Mouse (Mus musculus): ENCODE data around the gene Frem1. TPM values are rescaled to one million over a fixed set of nuclear protein-coding genes. Genes with fewer than 3 reads are reported as not detected.

The Frem1 gene
- total and polyA plus RNA-seq, 3 experiments = not detected

GRCm38 (mm10) chr4:82859131-82860125, 192.7 kb downstream of the Frem1 start, which contains the start of gene Zdhhc21:
TSS of gene Zdhhc21 (minus strand) at chr4:82859958.
- H3K4me1 ChIP-seq (ENCODE audit: control insufficient read depth in 1 of 2, insufficient read depth in 2 of 2) = peaks cover 0 to 30% of the 10 kb centered on the region in 2 experiments; a peak in 2 of 4 replicates
- in situ Hi-C loops (cut with MboI; ENCODE audit: low pct_ligation_motif_present, low pct_unique_long_range_greater_than_20kb, low sequenced_read_pairs) (no loop called here), dilution Hi-C loops (cut with MboI; ENCODE audit: extremely low pct_ligation_motif_present, extremely low pct_unique_long_range_greater_than_20kb, low sequenced_read_pairs) (no loop called here)
- H3K36me3 ChIP-seq (replicated peaks in 1 of 2; ENCODE audit: control insufficient read depth in 1 of 2, insufficient read depth in 1 of 2, low read length in 1 of 2) = peaks cover 0 to 4% of the 10 kb centered on the region in 2 experiments
- H3K27ac ChIP-seq (ENCODE audit: insufficient read depth, low read depth) = 0 out of 2 replicates have a peak within 1 kb of the TSS, but pooled peaks have one; percentile 5
- H3K9ac ChIP-seq (ENCODE audit: insufficient read depth, low read depth) = peak within 1 kb of the TSS; percentile 90
- H3K4me3 ChIP-seq (replicated peaks in 1 of 3; ENCODE audit: low read depth in 2 of 3, low read length in 2 of 3, poor library complexity in 1 of 3) = peak within 1 kb of the TSS; percentile 67 to 84 (median 78)
- DNase-seq (ENCODE audit: extremely low read depth) = peak; percentile 39
- H3K4me2 ChIP-seq (ENCODE audit: insufficient read depth, low read depth, poor library complexity, severe bottlenecking) = peak within 1 kb of the TSS; percentile 98
- no peaks in the 10 kb centered on the region for H3K27me3 ChIP-seq (replicated peaks)
- H3K79me2 ChIP-seq (replicated peaks; ENCODE audit: control insufficient read depth, extremely low read depth, insufficient read depth, poor library complexity, severe bottlenecking) = peaks cover 20% of the 10 kb centered on the region
- no peaks in the 10 kb centered on the region for H3K9me3 ChIP-seq (replicated peaks; ENCODE audit: low read length)
- no peak for TF ChIP-seq JUND (conservative IDR thresholded peaks at IDR 0.05; ENCODE audit: low read depth, low read length)
- no peak for TF ChIP-seq MYC (IDR thresholded peaks at IDR 0.05; ENCODE audit: low read depth, low read length)
- no peak; the same call in 1 of the 2 replicates for TF ChIP-seq CHD1 (IDR thresholded peaks at IDR 0.05; ENCODE audit: low read depth, low read length)
- no peak for TF ChIP-seq MEF2A (IDR thresholded peaks at IDR 0.05; ENCODE audit: borderline replicate concordance, low read depth, low read length)
- no peak for TF ChIP-seq ETS1 (conservative IDR thresholded peaks at IDR 0.05; ENCODE audit: low read depth, low read length)
- no peak for TF ChIP-seq JUN (IDR thresholded peaks at IDR 0.05; ENCODE audit: insufficient read depth, low read depth, low read length)
- TF ChIP-seq ELF1 (IDR thresholded peaks at IDR 0.05; ENCODE audit: low read depth, low read length) = peak; percentile 89
- peak; percentile 81 for TF ChIP-seq POLR2A (IDR thresholded peaks at IDR 0.05; ENCODE audit: low read depth, low read length)
- TF ChIP-seq IRF4 (IDR thresholded peaks at IDR 0.05; ENCODE audit: low read depth, low read length) = no peak
- TF ChIP-seq MAZ (IDR thresholded peaks at IDR 0.05; ENCODE audit: low read depth, low read length) = no peak
- no peak for TF ChIP-seq KAT2A (IDR thresholded peaks at IDR 0.05; ENCODE audit: insufficient replicate concordance, low read length)
- TF ChIP-seq USF2 (conservative IDR thresholded peaks at IDR 0.05; ENCODE audit: low read depth, low read length) = no peak
- TF ChIP-seq RAD21 (IDR thresholded peaks at IDR 0.05; ENCODE audit: low read depth, low read length) = no peak
- no peak for TF ChIP-seq USF1 (IDR thresholded peaks at IDR 0.05; ENCODE audit: low read depth, low read length)
- TF ChIP-seq MAFK (IDR thresholded peaks at IDR 0.05; ENCODE audit: insufficient replicate concordance, low read length) = no peak
- TF ChIP-seq E2F4 (IDR thresholded peaks at IDR 0.05; ENCODE audit: insufficient replicate concordance, low read depth, low read length) = no peak
- 0 out of 2 replicates have a peak, but pooled peaks have one; percentile 17 for TF ChIP-seq TCF12 (IDR thresholded peaks at IDR 0.05; ENCODE audit: low read depth, low read length)
- no peak for TF ChIP-seq RCOR1 (conservative IDR thresholded peaks at IDR 0.05; ENCODE audit: low read depth, low read length)
- peak; percentile 53 for TF ChIP-seq NELFE (IDR thresholded peaks at IDR 0.05; ENCODE audit: low read depth, low read length)
- peak; percentile 43; the same call in 1 of the 2 replicates for TF ChIP-seq SIN3A (IDR thresholded peaks at IDR 0.05; ENCODE audit: low read length)
- TF ChIP-seq HCFC1 (IDR thresholded peaks at IDR 0.05; ENCODE audit: low read depth, low read length) = peak; percentile 34
- TF ChIP-seq ZMIZ1 (IDR thresholded peaks at IDR 0.05; ENCODE audit: low read depth, low read length) = no peak
- TF ChIP-seq CTCF (conservative IDR thresholded peaks at IDR 0.05 in 1 of 2, IDR thresholded peaks at IDR 0.05 in 1 of 2; ENCODE audit: low read depth in 2 of 2, low read length in 2 of 2) = no peak
- TF ChIP-seq UBTF (IDR thresholded peaks at IDR 0.05; ENCODE audit: low read depth, low read length) = peak; percentile 95
- TF ChIP-seq POLR2AphosphoS2 (IDR thresholded peaks at IDR 0.05; ENCODE audit: low read depth, low read length) = no peak
- TF ChIP-seq CHD2 (IDR thresholded peaks at IDR 0.05; ENCODE audit: low read length) = no peak
- TF ChIP-seq PAX5 (IDR thresholded peaks at IDR 0.05; ENCODE audit: low read length) = no peak
- no peak; the same call in 1 of the 2 replicates for TF ChIP-seq MXI1 (IDR thresholded peaks at IDR 0.05; ENCODE audit: low read depth, low read length)
- no peak for TF ChIP-seq GABPA (IDR thresholded peaks at IDR 0.05; ENCODE audit: insufficient replicate concordance, low read depth, low read length)
- no peak for TF ChIP-seq ZNF384 (IDR thresholded peaks at IDR 0.05; ENCODE audit: low read depth, low read length)
- TF ChIP-seq ZKSCAN1 (IDR thresholded peaks at IDR 0.05; ENCODE audit: borderline replicate concordance, low read depth, low read length) = no peak
- TF ChIP-seq BHLHE40 (IDR thresholded peaks at IDR 0.05; ENCODE audit: low read depth, low read length) = no peak; the same call in 1 of the 2 replicates
- TF ChIP-seq SMC3 (IDR thresholded peaks at IDR 0.05; ENCODE audit: low read depth, low read length) = no peak
- TF ChIP-seq EP300 (IDR thresholded peaks at IDR 0.05; ENCODE audit: low read length) = no peak
- TF ChIP-seq NRF1 (IDR thresholded peaks at IDR 0.05; ENCODE audit: low read depth, low read length) = peak; percentile 71
- no peak for TF ChIP-seq ZC3H11A (IDR thresholded peaks at IDR 0.05; ENCODE audit: low read depth, low read length)
- TF ChIP-seq MAX (IDR thresholded peaks at IDR 0.05; ENCODE audit: low read length) = peak; percentile 28; the same call in 1 of the 2 replicates
- TF ChIP-seq TBP (conservative IDR thresholded peaks at IDR 0.05; ENCODE audit: low read depth, low read length) = no peak

All from CH12.LX (cell line).